Mouse (Mus musculus) midbrain, postnatal 0 days (tissue): ENCODE results near the gene Gm5134. TPM values are rescaled to one million over a fixed set of nuclear protein-coding genes. Genes with fewer than 3 reads are reported as not detected.

Source experiments
- ATAC-seq: fragments of 200-750 bp; cut with Nextera tagmentation; 2 replicates; pipeline ENCODE4 v1.8.0; 2017; ENCODE audit warnings: moderate number of reproducible peaks, mild to moderate bottlenecking, moderate TSS enrichment, moderate library complexity; ENCODE audit not compliant: low FRiP score
- DNase-seq: peaks from one replicate; pipeline ENCODE4 v3.0.0-alpha.2; 2015; ENCODE audit warnings: low spot score
- H3K27ac ChIP-seq: fragments of 300-500 bp; sonication (generic); 2 replicates; pipeline ENCODE4 v1.5.1; 2014; ENCODE audit warnings: low read depth, mild to moderate bottlenecking, low read length, mixed read lengths
- H3K27me3 ChIP-seq: fragments of 300-500 bp; sonication (generic); 2 replicates; pipeline ENCODE4 v1.6.1; 2014; ENCODE audit warnings: low read length, control low read depth, mixed read lengths; ENCODE audit not compliant: insufficient read depth
- H3K36me3 ChIP-seq: fragments of 300-500 bp; sonication (generic); 2 replicates; pipeline ENCODE4 v1.6.1; 2014; ENCODE audit warnings: low read length, control low read depth, mixed read lengths; ENCODE audit not compliant: insufficient read depth
- H3K4me1 ChIP-seq: fragments of 300-500 bp; sonication (generic); 2 replicates; pipeline ENCODE4 v1.6.1; 2014; ENCODE audit warnings: mild to moderate bottlenecking, control low read depth, antibody characterized with exemption, low read length, mixed read lengths; ENCODE audit not compliant: insufficient read depth
- H3K4me2 ChIP-seq: fragments of 300-500 bp; sonication (generic); 2 replicates; pipeline ENCODE4 v1.6.1; 2014; ENCODE audit warnings: low read depth, mild to moderate bottlenecking, low read length, mixed read lengths; ENCODE audit not compliant: poor library complexity, severe bottlenecking
- H3K4me3 ChIP-seq: fragments of 300-500 bp; sonication (generic); 2 replicates; pipeline ENCODE4 v1.5.1; 2014; ENCODE audit warnings: low read depth, mild to moderate bottlenecking, low read length, moderate library complexity
- H3K9ac ChIP-seq: fragments of 300-500 bp; sonication (generic); replicated peaks from 2 replicates; pipeline ENCODE4 v1.6.1; 2014; ENCODE audit warnings: mild to moderate bottlenecking, low read length, moderate library complexity, mixed read lengths; ENCODE audit not compliant: poor library complexity, severe bottlenecking
- H3K9me3 ChIP-seq: fragments of 300-500 bp; sonication (generic); 2 replicates; pipeline ENCODE4 v1.6.1; 2016; ENCODE audit warnings: low read length, control low read depth
- CTCF ChIP-seq: IDR thresholded peaks from 2 replicates; pipeline ENCODE4 v1.5.1; 2016; ENCODE audit warnings: antibody characterized with exemption, mild to moderate bottlenecking
- WGBS: fragments of 180-500 bp; shearing (Covaris S2); extraction: QIAGEN DNeasy Blood & Tissue Kit; methylation state at CpG from one replicate; pipeline ENCODE4 v1.1.7; 2014; 5-methylcytosine and 5-hydroxymethylcytosine counted together
- polyA plus RNA-seq: library from polyadenylated mRNA; unstranded; fragments of >200 nt; fragmentation: Nextera tagmentation; extraction: Ambion mirVana; gene quantifications from 2 replicates; pipeline ENCODE4 v1.2.1, GENCODE M21; 2015
- total RNA-seq: library from RNA; depleted of rRNA; stranded (reverse); fragments of >200 nt; gene quantifications from 2 replicates; pipeline ENCODE4 v1.2.3, GENCODE M21; 2014

Gm5134 gene
- total and polyA plus RNA-seq, 2 experiments from 2014 or later = not detected

DNA sequence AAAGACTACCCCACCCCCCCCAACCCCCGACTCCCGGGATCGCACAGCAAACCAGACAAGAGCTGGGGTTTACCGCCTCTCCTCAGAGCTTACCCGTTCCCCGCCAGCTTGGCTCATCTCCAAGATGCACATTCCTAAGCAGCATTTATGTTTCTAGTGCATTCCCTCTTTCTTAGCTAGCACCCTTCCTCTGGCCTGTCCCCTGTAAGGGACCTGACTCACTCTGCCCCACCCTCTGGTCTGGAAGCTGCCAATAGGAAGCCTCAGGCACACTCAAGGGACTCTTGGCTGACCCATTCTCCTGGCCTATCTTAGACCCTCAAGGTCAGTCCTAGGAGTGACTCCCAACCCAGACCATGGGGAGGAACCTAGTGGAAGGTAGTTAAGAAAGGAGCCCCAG is 24.0 kb upstream of the Gm5134 start:
- Histone ChIP-seq H3K27ac (no peak overlapping the region), H3K4me3 (no peak overlapping the region), H3K9ac (no peak overlapping the region), H3K4me1 (no peaks in the 10 kb centered on the region), H3K27me3 (no peaks in the 10 kb centered on the region), H3K9me3 (no peaks in the 10 kb centered on the region), H3K36me3 (peaks cover 6% of the 10 kb centered on the region; the same call in 1 of the 2 replicates), H3K4me2 (no peak overlapping the region)
- ATAC-seq (no peak), DNase-seq (no peak)
- WGBS = 26% methylated on average over 6 of the region's 6 CpGs
- no peak for TF ChIP-seq CTCF

DNA sequence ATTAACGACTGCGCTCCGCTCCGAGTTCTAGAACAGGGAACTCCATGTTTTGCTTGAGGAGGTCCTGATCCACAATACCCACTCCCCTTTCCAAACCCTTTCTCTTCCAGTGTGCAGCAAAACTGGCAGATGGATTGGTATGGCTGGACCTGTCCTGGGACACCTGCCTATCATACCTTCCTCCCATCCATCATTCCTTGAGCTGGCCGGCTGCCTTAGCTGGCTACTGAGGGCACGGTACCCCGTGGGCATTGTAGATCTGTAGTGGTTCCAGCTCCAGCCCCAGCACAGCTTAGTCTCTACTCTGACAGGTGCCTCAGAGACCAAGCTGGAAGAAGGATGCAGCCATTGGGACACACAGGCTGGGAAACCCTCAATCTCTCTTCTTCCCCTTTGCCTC is 23.0 kb upstream of the Gm5134 start:
- Histone ChIP-seq H3K4me3 (peak overlapping the region; percentile 39; the same call in 1 of the 2 replicates), H3K4me1 (no peaks in the 10 kb centered on the region), H3K27me3 (no peaks in the 10 kb centered on the region), H3K4me2 (peak overlapping the region; percentile 85), H3K36me3 (peaks cover 2% of the 10 kb centered on the region; the same call in 1 of the 2 replicates), H3K9ac (peak overlapping the region; percentile 61; the same call in 1 of the 2 replicates), H3K27ac (no peak overlapping the region), H3K9me3 (no peaks in the 10 kb centered on the region)
- 23% methylated on average over 7 of the region's 7 CpGs for WGBS
- DNase-seq = no peak
- no peak for ATAC-seq
- TF ChIP-seq CTCF = no peak

DNA sequence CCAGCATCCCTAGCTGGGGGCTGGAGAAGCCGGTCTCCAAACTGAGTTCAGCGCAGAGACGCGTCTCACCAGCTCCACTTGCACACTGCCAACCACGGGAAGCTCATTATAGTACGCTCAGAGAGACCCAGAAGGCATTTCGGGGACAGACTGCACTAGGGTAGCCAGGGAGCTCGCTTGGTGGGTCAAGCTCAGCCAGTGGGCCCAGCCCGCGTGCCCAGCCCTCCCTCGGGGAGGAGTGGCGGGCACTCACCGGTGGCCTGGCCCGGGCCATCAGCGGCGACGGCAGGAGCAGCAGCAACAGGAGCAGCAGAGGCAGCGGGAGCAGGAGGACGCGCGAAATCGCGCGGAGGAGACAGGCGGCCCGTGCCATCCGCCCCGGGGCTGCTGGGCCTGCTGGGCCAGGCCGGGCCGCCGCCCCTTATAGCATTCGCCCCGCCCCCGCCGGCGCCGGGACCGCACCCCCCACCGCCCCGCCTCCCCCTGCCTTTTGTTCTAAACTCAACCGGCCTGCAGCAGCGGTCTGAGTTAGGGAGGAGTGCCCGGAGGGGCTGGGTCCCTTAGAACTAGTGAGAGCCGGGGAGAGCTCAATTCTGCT is 22.1 kb upstream of the Gm5134 start:
- peak; percentile 21; the same call in 1 of the 2 replicates for ATAC-seq
- TF ChIP-seq CTCF = no peak
- Histone ChIP-seq H3K27me3 (no peaks in the 10 kb centered on the region), H3K36me3 (no peaks in the 10 kb centered on the region), H3K27ac (no peak overlapping the region), H3K9ac (peak overlapping the region; percentile 61), H3K9me3 (no peaks in the 10 kb centered on the region), H3K4me3 (peak overlapping the region; percentile 39), H3K4me1 (no peaks in the 10 kb centered on the region), H3K4me2 (peak overlapping the region; percentile 85)
- WGBS = under 1% methylated on average over 40 of the region's 44 CpGs
- peak; percentile 30 for DNase-seq

DNA sequence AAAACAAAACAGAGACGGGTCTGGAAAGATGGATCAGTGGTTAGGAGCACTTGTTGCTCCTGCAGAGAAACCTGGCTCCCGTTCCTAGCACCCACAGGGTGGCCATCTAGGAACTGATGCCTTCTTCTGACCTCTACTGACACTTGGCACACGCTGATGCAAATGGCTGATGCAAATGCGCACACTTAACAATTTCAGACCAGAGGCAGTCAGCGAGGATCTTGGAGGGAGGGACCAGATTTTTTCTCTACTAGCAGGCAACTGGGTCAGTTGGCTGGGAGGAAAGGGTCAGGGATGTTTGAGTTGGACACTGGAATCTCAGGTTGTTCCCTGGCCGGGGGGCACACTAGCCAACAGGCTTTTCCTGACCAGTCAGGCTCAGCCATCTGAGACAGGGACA is 21.4 kb upstream of the Gm5134 start, which contains the start of gene Chchd10:
Chchd10 (plus strand) TSS at position 240 of the 400 bp plus-strand sequence.
- no peaks in the 10 kb centered on the region for H3K36me3 ChIP-seq
- H3K27ac ChIP-seq = no peak within 1 kb of the TSS
- TF ChIP-seq CTCF = no peak
- no peaks in the 10 kb centered on the region for H3K27me3 ChIP-seq
- no peaks in the 10 kb centered on the region for H3K9me3 ChIP-seq
- no peaks in the 10 kb centered on the region for H3K4me1 ChIP-seq
- no peak for ATAC-seq
- DNase-seq = no peak
- H3K4me2 ChIP-seq = peak within 1 kb of the TSS; percentile 85
- peak within 1 kb of the TSS; percentile 39 for H3K4me3 ChIP-seq
- WGBS = 37% methylated on average over 6 of the region's 6 CpGs
- peak within 1 kb of the TSS; percentile 61 for H3K9ac ChIP-seq

DNA sequence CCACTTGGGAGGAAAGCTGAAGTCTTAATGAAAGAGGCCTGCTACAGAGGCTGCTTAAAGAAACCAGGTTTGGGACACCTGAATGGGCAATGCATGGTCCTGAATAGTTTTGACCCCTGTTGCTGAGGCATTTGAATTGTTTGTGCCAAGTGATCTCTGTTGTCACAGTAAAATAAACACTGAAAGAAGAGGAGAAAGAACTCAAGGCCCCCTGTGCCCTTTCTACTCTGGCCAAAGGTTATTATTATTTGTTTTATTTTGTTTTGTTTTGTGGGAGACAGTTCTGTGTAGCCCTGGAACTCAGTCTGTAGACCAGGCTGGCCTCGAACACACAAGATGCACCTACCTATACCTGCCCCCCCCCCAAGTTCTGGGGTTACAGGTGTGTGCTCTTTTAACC is 19.3 kb upstream of the Gm5134 start:
- H3K9me3 ChIP-seq = no peaks in the 10 kb centered on the region
- peak overlapping the region; percentile 68; the same call in 1 of the 2 replicates for H3K4me3 ChIP-seq
- H3K27ac ChIP-seq = no peak overlapping the region
- H3K9ac ChIP-seq = no peak overlapping the region
- 83% methylated on average over 1 of the region's 1 CpGs for WGBS
- no peaks in the 10 kb centered on the region for H3K4me1 ChIP-seq
- no peak for ATAC-seq
- H3K27me3 ChIP-seq = no peaks in the 10 kb centered on the region
- TF ChIP-seq CTCF = no peak
- H3K4me2 ChIP-seq = peak overlapping the region; percentile 84
- no peak for DNase-seq
- no peaks in the 10 kb centered on the region for H3K36me3 ChIP-seq

DNA sequence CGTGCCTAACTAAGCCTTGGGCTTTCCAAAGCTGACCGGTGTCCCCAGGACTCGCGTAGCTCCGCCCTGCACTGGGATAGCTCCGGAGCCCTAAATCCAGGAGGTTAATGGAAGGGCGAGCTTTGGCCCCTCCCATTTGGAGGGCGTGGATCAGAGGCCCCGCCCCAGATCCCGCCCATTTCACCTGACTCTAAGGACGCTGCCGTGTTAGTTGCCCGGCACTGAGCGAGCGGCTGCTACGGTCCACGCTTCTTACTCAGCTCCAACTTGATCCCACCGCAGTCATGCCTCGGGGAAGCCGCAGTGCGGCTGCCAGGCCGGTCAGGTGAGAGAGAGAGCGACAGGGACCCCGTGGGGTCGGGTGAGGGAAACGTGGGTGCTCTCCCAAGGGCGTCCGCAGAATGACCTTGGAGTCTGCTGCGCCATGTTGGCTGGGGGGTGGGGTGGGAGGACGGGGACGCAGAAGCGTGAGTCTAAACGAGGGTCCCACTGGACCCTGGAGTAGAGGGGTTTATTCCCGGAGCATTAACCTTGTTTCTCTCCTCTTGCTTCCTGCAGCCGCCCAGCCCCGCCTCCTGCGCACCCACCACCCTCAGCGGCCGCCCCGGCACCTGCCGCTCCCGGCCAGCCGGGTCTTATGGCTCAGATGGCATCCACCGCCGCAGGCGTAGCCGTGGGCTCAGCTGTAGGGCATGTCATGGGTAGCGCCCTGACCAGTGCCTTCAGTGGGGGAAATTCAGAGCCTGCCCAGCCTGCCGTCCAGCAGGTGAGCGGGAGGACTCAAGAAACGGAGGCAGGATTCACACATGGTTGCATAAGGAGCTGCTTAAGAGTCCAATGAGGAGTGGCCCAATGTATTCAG is 18.4 kb upstream of the Gm5134 start, which contains the start of gene Mmp11:
Mmp11 (minus strand) TSS at position 817 of the 862 bp plus-strand sequence.
- peak within 1 kb of the TSS; percentile 84 for H3K4me2 ChIP-seq
- peak within 1 kb of the TSS; percentile 77 for H3K9ac ChIP-seq
- ATAC-seq (peak; percentile 57), DNase-seq (peak; percentile 83)
- no peaks in the 10 kb centered on the region for H3K36me3 ChIP-seq
- no peaks in the 10 kb centered on the region for H3K9me3 ChIP-seq
- 1% methylated on average over 46 of the region's 51 CpGs for WGBS
- H3K27ac ChIP-seq = peak within 1 kb of the TSS; percentile 69
- H3K4me1 ChIP-seq = no peaks in the 10 kb centered on the region
- no peak for TF ChIP-seq CTCF
- H3K27me3 ChIP-seq = no peaks in the 10 kb centered on the region
- peak within 1 kb of the TSS; percentile 68 for H3K4me3 ChIP-seq
